Mouse (Mus musculus) spleen, postnatal 36 days (tissue): ENCODE measurements around the gene Pkd1.

Experiments
- DNase-seq, 2 experiments: peaks; one replicate each; pipeline ENCODE4 v3.0.0; 2022; ENCODE audit warnings: low spot score in 2 of 2, mixed read lengths in 1 of 2

The Pkd1 gene

GRCm38 (mm10) chr17:24644875-24645721 lies 95.5 kb downstream of the Pkd1 start:
- no peak for DNase-seq

GRCm38 (mm10) chr17:24645916-24646315 lies 96.3 kb downstream of the Pkd1 start:
- DNase-seq = no peak
